Mouse (Mus musculus) macrophage (primary cell): Measurements from ENCODE around the gene Nup43. TPM values are rescaled to one million over a fixed set of nuclear protein-coding genes. Genes with fewer than 3 reads are reported as not detected.
A peak's percentile ranks its signal among the peaks of the same experiment; 100 is the strongest.
"Not testable (repeated sequence)": the region's sequence is repeated elsewhere in the genome, so short reads cannot be mapped to it uniquely, and the experiment has no call there.

Source experiments
- H3K27ac ChIP-seq: fragments of 350-480 bp; formaldehyde crosslinking; 2 replicates; pipeline ENCODE4 v1.9.0; 2021
- H3K36me3 ChIP-seq: fragments of 350-480 bp; formaldehyde crosslinking; 2 replicates; pipeline ENCODE4 v1.9.0; 2021; ENCODE audit errors: inconsistent target
- H3K4me3 ChIP-seq: fragments of 350-480 bp; formaldehyde crosslinking; 2 replicates; pipeline ENCODE4 v1.9.0; 2021; ENCODE audit errors: inconsistent target
- H3K79me2 ChIP-seq: fragments of 350-480 bp; formaldehyde crosslinking; 2 replicates; pipeline ENCODE4 v1.9.0; 2021; ENCODE audit errors: inconsistent target
- WGBS: methylation state at CpG from one replicate; pipeline ENCODE4 v1.1.7; 2026; ENCODE audit warnings: inconsistent platforms; ENCODE audit not compliant: missing documents; 5-methylcytosine and 5-hydroxymethylcytosine counted together
- polyA plus RNA-seq: library from polyadenylated mRNA; stranded (reverse); fragments of 250-400 nt; gene quantifications from 3 replicates; pipeline ENCODE4 v1.2.4, GENCODE M21; 2018; ENCODE audit warnings: inconsistent platforms
- total RNA-seq, 78 experiments: library from RNA; depleted of rRNA; stranded (reverse); fragments of 250-400 nt; gene quantifications; 1 replicate in 9 of 78; 2 replicates in 24 of 78; 3 replicates in 43 of 78; 4 replicates in 2 of 78; pipeline ENCODE4 v1.2.4; 2018; ENCODE audit warnings: inconsistent platforms in 56 of 78

Gene Nup43
- total RNA-seq (2018; cell fraction: chromatin; rRNA removed) = 1 to 10 TPM in 18 of 26 experiments, under 1 TPM in 6, not detected in 2; 0.53 to 7.3 (median 2.1) TPM
- total RNA-seq (2018; cell fraction: cytosol; rRNA removed) = 1 to 10 TPM; 1.8 to 6.9 (median 4.9) TPM
- 10 to 100 TPM in 1 of 26 experiments, 1 to 10 TPM in 19, under 1 TPM in 4, not detected in 2; 0.60 to 14.9 (median 1.7) TPM for total RNA-seq (2018; cell fraction: nucleus; rRNA removed)
- polyA plus RNA-seq = 4.6 to 21.2 TPM (median 6.0 TPM) in 3 replicates

- WGBS = 0% methylated on average over 24 of the region's 24 CpGs
- Histone ChIP-seq H3K4me3 (peak within 1 kb of the TSS; percentile 58), H3K36me3 (no peaks in the 10 kb centered on the region), H3K79me2 (peaks cover 30% of the 10 kb centered on the region), H3K27ac (peak within 1 kb of the TSS; percentile 33)
These were observed at the start of gene Nup43 for GRCm38 (mm10) chr10:7667342-7667802. Gene Nup43, plus strand, starts transcription at chr10:7667503.

GRCm38 (mm10) chr10:7617556-7617955 lies 49.7 kb upstream of the Nup43 start:
- H3K36me3 ChIP-seq, H3K79me2 ChIP-seq, H3K27ac ChIP-seq, H3K4me3 ChIP-seq: not testable (repeated sequence)
- WGBS = 79% methylated on average over 3 of the region's 3 CpGs

- WGBS = 98% methylated on average over 4 of the region's 5 CpGs
- Histone ChIP-seq H3K4me3 (no peak overlapping the region), H3K79me2 (no peaks in the 10 kb centered on the region), H3K27ac (no peak overlapping the region), H3K36me3 (no peaks in the 10 kb centered on the region)
These were observed 47.5 kb upstream of the Nup43 start for GRCm38 (mm10) chr10:7619821-7620241.

GRCm38 (mm10) chr10:7620723-7621122 lies 46.6 kb upstream of the Nup43 start:
- H3K79me2 ChIP-seq = no peaks in the 10 kb centered on the region

GRCm38 (mm10) chr10:7622378-7622777 lies 44.9 kb upstream of the Nup43 start:
- Histone ChIP-seq H3K27ac (no peak overlapping the region), H3K4me3 (no peak overlapping the region), H3K79me2 (no peaks in the 10 kb centered on the region), H3K36me3 (no peaks in the 10 kb centered on the region)
- WGBS = 89% methylated on average over 3 of the region's 3 CpGs

More at GRCm38 (mm10) chr10:7620723-7621122, 46.6 kb upstream of the Nup43 start:
- H3K27ac ChIP-seq = no peak overlapping the region
- H3K4me3 ChIP-seq = no peak overlapping the region
- 94% methylated on average over 5 of the region's 5 CpGs for WGBS
- H3K36me3 ChIP-seq = no peaks in the 10 kb centered on the region

GRCm38 (mm10) chr10:7623861-7624518 lies 43.3 kb upstream of the Nup43 start:
- H3K79me2 ChIP-seq = no peaks in the 10 kb centered on the region
- H3K27ac ChIP-seq = no peak overlapping the region
- H3K4me3 ChIP-seq = no peak overlapping the region
- no peaks in the 10 kb centered on the region for H3K36me3 ChIP-seq
- WGBS = 93% methylated on average over 3 of the region's 3 CpGs

- 100% methylated on average over 4 of the region's 4 CpGs for WGBS
- no peak overlapping the region for H3K27ac ChIP-seq
- H3K36me3 ChIP-seq = 0 out of 2 replicates have a peak, but pooled peaks cover 6% of the 10 kb centered on the region
These were observed 38.2 kb upstream of the Nup43 start for GRCm38 (mm10) chr10:7629092-7629491.

GRCm38 (mm10) chr10:7630286-7630685 lies 37.0 kb upstream of the Nup43 start:
- 97% methylated on average over 5 of the region's 5 CpGs for WGBS
- Histone ChIP-seq H3K36me3 (0 out of 2 replicates have a peak, but pooled peaks cover 6% of the 10 kb centered on the region), H3K79me2 (no peaks in the 10 kb centered on the region), H3K27ac (no peak overlapping the region), H3K4me3 (no peak overlapping the region)

More at GRCm38 (mm10) chr10:7629092-7629491, 38.2 kb upstream of the Nup43 start:
- H3K79me2 ChIP-seq = no peaks in the 10 kb centered on the region
- no peak overlapping the region for H3K4me3 ChIP-seq

GRCm38 (mm10) chr10:7630951-7631720 lies 36.2 kb upstream of the Nup43 start:
- no peak overlapping the region for H3K4me3 ChIP-seq
- WGBS = 88% methylated on average over 13 of the region's 16 CpGs
- H3K27ac ChIP-seq = no peak overlapping the region
- H3K36me3 ChIP-seq = 0 out of 2 replicates have a peak, but pooled peaks cover 6% of the 10 kb centered on the region
- H3K79me2 ChIP-seq = no peaks in the 10 kb centered on the region

- 98% methylated on average over 12 of the region's 12 CpGs for WGBS
- Histone ChIP-seq H3K4me3 (no peak overlapping the region), H3K36me3 (peaks cover 65% of the 10 kb centered on the region), H3K79me2 (no peaks in the 10 kb centered on the region), H3K27ac (no peak overlapping the region)
These were observed 26.9 kb upstream of the Nup43 start for GRCm38 (mm10) chr10:7640366-7640765.

- H3K4me3 ChIP-seq = no peak overlapping the region
- 100% methylated on average over 2 of the region's 2 CpGs for WGBS
- H3K36me3 ChIP-seq = peaks cover 52% of the 10 kb centered on the region
- peaks cover 20% of the 10 kb centered on the region for H3K79me2 ChIP-seq
- no peak overlapping the region for H3K27ac ChIP-seq
These were observed 21.4 kb upstream of the Nup43 start for GRCm38 (mm10) chr10:7645911-7646310.

GRCm38 (mm10) chr10:7649059-7649458 lies 18.2 kb upstream of the Nup43 start:
- no peak overlapping the region for H3K27ac ChIP-seq
- H3K79me2 ChIP-seq = peaks cover 52% of the 10 kb centered on the region
- peaks cover 35% of the 10 kb centered on the region for H3K36me3 ChIP-seq
- WGBS = 96% methylated on average over 4 of the region's 4 CpGs
- no peak overlapping the region for H3K4me3 ChIP-seq

GRCm38 (mm10) chr10:7651057-7651456 lies 16.2 kb upstream of the Nup43 start:
- Histone ChIP-seq H3K36me3 (peaks cover 26% of the 10 kb centered on the region), H3K79me2 (peaks cover 72% of the 10 kb centered on the region), H3K27ac (no peak overlapping the region), H3K4me3 (no peak overlapping the region)
- WGBS = 97% methylated on average over 2 of the region's 2 CpGs

- Histone ChIP-seq H3K79me2 (peaks cover 52% of the 10 kb centered on the region), H3K27ac (peak overlapping the region; percentile 21), H3K4me3 (peak overlapping the region; percentile 70), H3K36me3 (no peaks in the 10 kb centered on the region)
- WGBS = 2% methylated on average over 42 of the region's 44 CpGs
These were observed 4.7 kb upstream of the Nup43 start for GRCm38 (mm10) chr10:7662471-7663141.
